Mouse (Mus musculus) regulatory T cell (primary cell): ENCODE measurements at regions not wholly inside any gene's neighbourhood (a gene's known extent, or its start where the extent isn't known, plus 50 kb on each side); places are given as distances from the start of the nearest gene placed in this dataset.
"Not testable (repeated sequence)": the region's sequence is repeated elsewhere in the genome, so short reads cannot be mapped to it uniquely, and the experiment has no call there.

Experiments used
- in situ Hi-C: fragments of 300-600 bp; cut with MboI, MseI; formaldehyde crosslinking; loops from one replicate; pipeline ENCODE4 v1.15.1; 2025; ENCODE audit warnings: high pct_unique_total_duplicates

- in situ Hi-C loops, result no loop called here
These were observed 339.3 kb upstream of the Maf start for GRCm38 (mm10) chr8:116046859-116047258.

GRCm38 (mm10) chr8:116045526-116045925 is 337.9 kb upstream of the Maf start:
- in situ Hi-C loops, result no loop called here

GRCm38 (mm10) chr8:116043381-116043780 is 335.8 kb upstream of the Maf start:
- in situ Hi-C loops, result no loop called here

- in situ Hi-C loops, result no loop called here
These were observed 323.4 kb upstream of the Maf start for GRCm38 (mm10) chr8:116030966-116031365.

- in situ Hi-C loops, result no loop called here
These were observed 317.7 kb upstream of the Maf start for GRCm38 (mm10) chr8:116025321-116025720.

GRCm38 (mm10) chr8:116024811-116025210 is 317.2 kb upstream of the Maf start:
- in situ Hi-C loops, result no loop called here

- in situ Hi-C loops, result no loop called here
These were observed 314.1 kb upstream of the Maf start for GRCm38 (mm10) chr8:116021691-116022090.

- in situ Hi-C loops, result no loop called here
These were observed 287.7 kb upstream of the Maf start for GRCm38 (mm10) chr8:115995320-115995719.

GRCm38 (mm10) chr8:115991989-115992388 is 284.4 kb upstream of the Maf start:
- in situ Hi-C loops, result no loop called here

GRCm38 (mm10) chr8:115983397-115983796 is 275.8 kb upstream of the Maf start:
- in situ Hi-C loops, result no loop called here

GRCm38 (mm10) chr8:115982326-115982725 is 274.7 kb upstream of the Maf start:
- in situ Hi-C loops, result no loop called here

- in situ Hi-C loops, result no loop called here
These were observed 273.8 kb upstream of the Maf start for GRCm38 (mm10) chr8:115981426-115981825.

- in situ Hi-C loops, result no loop called here
These were observed 273.0 kb upstream of the Maf start for GRCm38 (mm10) chr8:115980616-115981015.

GRCm38 (mm10) chr8:115977152-115977551 is 269.6 kb upstream of the Maf start:
- in situ Hi-C loops, result no loop called here

- in situ Hi-C loops, result no loop called here
These were observed 267.1 kb upstream of the Maf start for GRCm38 (mm10) chr8:115974706-115975105.

GRCm38 (mm10) chr8:115971351-115971750 is 263.8 kb upstream of the Maf start:
- in situ Hi-C loops, result not testable (repeated sequence)

GRCm38 (mm10) chr8:115968121-115968520 is 260.5 kb upstream of the Maf start:
- in situ Hi-C loops, result no loop called here

GRCm38 (mm10) chr8:115965981-115966380 is 258.4 kb upstream of the Maf start:
- in situ Hi-C loops, result no loop called here

GRCm38 (mm10) chr8:115955371-115955770 is 247.8 kb upstream of the Maf start:
- in situ Hi-C loops, result no loop called here

GRCm38 (mm10) chr8:115953783-115954470 is 246.3 kb upstream of the Maf start:
- in situ Hi-C loops, result no loop called here

- in situ Hi-C loops, result no loop called here
These were observed 244.9 kb upstream of the Maf start for GRCm38 (mm10) chr8:115952496-115952895.

GRCm38 (mm10) chr8:115948916-115949315 is 241.3 kb upstream of the Maf start:
- in situ Hi-C loops, result no loop called here

GRCm38 (mm10) chr8:115948036-115948435 is 240.4 kb upstream of the Maf start:
- in situ Hi-C loops, result no loop called here
